ENCODE assay signal across 15 mouse cellular contexts in genomic region chr2:107228287-107228686, GRCm38 (mm10).
DNase-seq lines count a peak whose midpoint lies in the region; ATAC-seq lines count a peak whose summit lies in the region.
"Had no signal": no experiment of that assay in that cellular context is flagged by ENCODE, and none has a peak within 500 bp of the region (broad histone marks: within the 10 kb centered on the region; RNA-seq: fewer than 3 reads in every experiment).

No protein-coding gene starts in this region.

- peak; percentile 7 to 12 for DNase-seq in urinary bladder, adult 18-20 months (ENCODE audit: low spot score in 2 of 2)
- DNase-seq in urinary bladder, postnatal 4 days (ENCODE audit: low spot score in 2 of 2): no peak
- DNase-seq in NIH3T3 (ENCODE audit: low read depth): peak; percentile 48
- DNase-seq in liver, embryonic 11.5 days (ENCODE audit: low spot score): no peak
- no peak for DNase-seq in thymus, postnatal 36 days
- DNase-seq: cerebellum, adult 11 months; cerebellum, postnatal 36 days; gastrocnemius, postnatal 14 days; kidney, adult 2 months; kidney, postnatal 36 days had no signal

- no peaks in the 10 kb centered on the region for H3K36me3 ChIP-seq in heart, embryonic 16.5 days (ENCODE audit: control insufficient read depth, insufficient read depth)
- H3K36me3 ChIP-seq in midbrain, embryonic 13.5 days: no peaks in the 10 kb centered on the region
- no peaks in the 10 kb centered on the region for H3K36me3 ChIP-seq in liver, embryonic 11.5 days (ENCODE audit: control insufficient read depth, insufficient read depth, low read length)
- H3K36me3 ChIP-seq: liver, embryonic 12.5 days had no signal

- no peak overlapping the region for H3K4me3 ChIP-seq in heart, embryonic 16.5 days (ENCODE audit: low read length)
- H3K4me3 ChIP-seq in midbrain, embryonic 13.5 days (replicated peaks): no peak overlapping the region
- H3K4me3 ChIP-seq in liver, embryonic 11.5 days (ENCODE audit: low read depth, low read length): no peak overlapping the region
- H3K4me3 ChIP-seq: liver, embryonic 12.5 days had no signal

- H3K27ac ChIP-seq in heart, embryonic 16.5 days (ENCODE audit: low read length): peak overlapping the region; percentile 86
- no peak overlapping the region for H3K27ac ChIP-seq in midbrain, embryonic 13.5 days
- H3K27ac ChIP-seq in liver, embryonic 11.5 days (ENCODE audit: low read depth, low read length): no peak overlapping the region
- H3K27ac ChIP-seq: liver, embryonic 12.5 days had no signal

- no peaks in the 10 kb centered on the region for H3K27me3 ChIP-seq in heart, embryonic 16.5 days (ENCODE audit: control insufficient read depth, insufficient read depth, low read length)
- no peaks in the 10 kb centered on the region for H3K27me3 ChIP-seq in midbrain, embryonic 13.5 days
- H3K27me3 ChIP-seq in liver, embryonic 11.5 days (replicated peaks; ENCODE audit: control insufficient read depth, insufficient read depth, low read length): no peaks in the 10 kb centered on the region
- H3K27me3 ChIP-seq: liver, embryonic 12.5 days; Patski had no signal

- H3K4me1 ChIP-seq in heart, embryonic 16.5 days (ENCODE audit: control insufficient read depth, insufficient read depth, low read length): peaks cover 21% of the 10 kb centered on the region
- H3K4me1 ChIP-seq in midbrain, embryonic 13.5 days (replicated peaks): no peaks in the 10 kb centered on the region
- H3K4me1 ChIP-seq in liver, embryonic 11.5 days (replicated peaks; ENCODE audit: control insufficient read depth, insufficient read depth, low read length): no peaks in the 10 kb centered on the region
- H3K4me1 ChIP-seq: liver, embryonic 12.5 days had no signal

- no peak overlapping the region for H3K4me2 ChIP-seq in heart, embryonic 16.5 days (ENCODE audit: low read depth, low read length)
- H3K4me2 ChIP-seq in midbrain, embryonic 13.5 days (replicated peaks): no peak overlapping the region
- H3K4me2 ChIP-seq in liver, embryonic 11.5 days: no peak overlapping the region
- H3K4me2 ChIP-seq: liver, embryonic 12.5 days had no signal

- no peak overlapping the region for H3K9ac ChIP-seq in heart, embryonic 16.5 days (ENCODE audit: low read length)
- H3K9ac ChIP-seq in midbrain, embryonic 13.5 days (replicated peaks): no peak overlapping the region
- H3K9ac ChIP-seq in liver, embryonic 11.5 days (ENCODE audit: low read depth, low read length): no peak overlapping the region
- H3K9ac ChIP-seq: liver, embryonic 12.5 days had no signal

- 19% methylated on average over 1 of the region's 1 CpGs for WGBS in heart, embryonic 16.5 days
- 71% methylated on average over 1 of the region's 1 CpGs for WGBS in midbrain, embryonic 13.5 days
- 48% methylated on average over 1 of the region's 1 CpGs for WGBS in liver, embryonic 11.5 days

- no peaks in the 10 kb centered on the region for H3K9me3 ChIP-seq in heart, embryonic 16.5 days (replicated peaks; ENCODE audit: control insufficient read depth, low read length)
- no peaks in the 10 kb centered on the region for H3K9me3 ChIP-seq in midbrain, embryonic 13.5 days
- H3K9me3 ChIP-seq in liver, embryonic 11.5 days (ENCODE audit: control insufficient read depth, low read length): no peaks in the 10 kb centered on the region
- H3K9me3 ChIP-seq: liver, embryonic 12.5 days had no signal

- ATAC-seq in heart, embryonic 16.5 days (replicated peaks; ENCODE audit: extremely low read depth, insufficient read depth, low FRiP score): peak; percentile 64; the same call in 1 of the 2 replicates
- ATAC-seq in midbrain, embryonic 13.5 days: no peak
- ATAC-seq in liver, embryonic 11.5 days (replicated peaks; ENCODE audit: low FRiP score): no peak
- ATAC-seq: CD4-positive, CD25-positive, alpha-beta regulatory T cell, adult 4 months; liver, embryonic 12.5 days; Patski had no signal

Comparison
In these comparisons a context has a peak if more than half of its experiments do, and no peak if none do; other contexts are left out.
1. DNase-seq: peak in urinary bladder, adult 18-20 months (2 of 2) and NIH3T3 (single experiment); none in urinary bladder, postnatal 4 days (0 of 2), liver, embryonic 11.5 days (single experiment) and thymus, postnatal 36 days (0 of 2).